Mouse (Mus musculus): ENCODE data around the gene Myh4. TPM values are rescaled to one million over a fixed set of nuclear protein-coding genes. Genes with fewer than 3 reads are reported as not detected.

Gene Myh4
- polyA plus RNA-seq, 1 experiment from 2014 or later, result 0.02 TPM

DNA sequence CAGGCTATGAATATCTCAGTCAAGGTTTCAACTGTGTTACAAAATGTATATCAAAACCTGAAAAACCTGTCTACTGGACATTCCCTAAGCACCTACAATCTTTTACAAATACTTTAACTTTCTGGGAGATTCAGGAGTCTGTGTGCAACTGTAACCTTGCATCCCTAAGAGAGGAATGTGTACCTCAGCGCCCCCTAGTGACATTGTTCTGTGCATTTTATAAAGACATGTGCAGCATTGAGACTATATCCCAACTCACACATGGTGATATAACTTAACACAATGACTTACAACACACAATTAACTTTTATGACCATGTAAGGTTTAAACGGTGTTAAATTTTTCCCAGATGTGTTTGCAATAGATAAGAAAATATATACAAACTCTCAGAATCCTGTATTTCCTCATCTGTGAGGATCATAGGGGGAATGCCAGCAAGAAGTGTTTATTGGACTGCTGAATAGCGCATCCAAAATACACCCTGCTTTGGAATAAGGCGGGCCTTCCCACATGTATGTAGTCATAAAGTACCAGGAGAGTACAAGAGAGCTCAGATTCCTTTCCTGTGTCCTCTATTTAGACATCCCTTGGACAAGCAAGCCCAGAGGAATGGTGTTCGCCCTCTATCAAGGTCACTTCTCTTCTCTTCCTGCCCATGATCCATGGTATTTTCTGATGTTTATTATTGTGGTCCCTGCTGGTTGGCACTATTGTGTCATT, 2.0 kb upstream of the Myh4 start:
- no peak for ATAC-seq (ENCODE audit: borderline replicate concordance, extremely low read depth, low FRiP score, low TSS enrichment)
- Histone ChIP-seq H3K27me3 (no peaks in the 10 kb centered on the region), H3K4me1 (no peaks in the 10 kb centered on the region), H3K4me3 (no peak overlapping the region), H3K4me2 (no peak overlapping the region), H3K9me3 (no peaks in the 10 kb centered on the region), H3K36me3 (no peaks in the 10 kb centered on the region), H3K27ac (no peak overlapping the region), H3K9ac (no peak overlapping the region)
- WGBS, result 54% methylated on average over 5 of the region's 5 CpGs

DNA sequence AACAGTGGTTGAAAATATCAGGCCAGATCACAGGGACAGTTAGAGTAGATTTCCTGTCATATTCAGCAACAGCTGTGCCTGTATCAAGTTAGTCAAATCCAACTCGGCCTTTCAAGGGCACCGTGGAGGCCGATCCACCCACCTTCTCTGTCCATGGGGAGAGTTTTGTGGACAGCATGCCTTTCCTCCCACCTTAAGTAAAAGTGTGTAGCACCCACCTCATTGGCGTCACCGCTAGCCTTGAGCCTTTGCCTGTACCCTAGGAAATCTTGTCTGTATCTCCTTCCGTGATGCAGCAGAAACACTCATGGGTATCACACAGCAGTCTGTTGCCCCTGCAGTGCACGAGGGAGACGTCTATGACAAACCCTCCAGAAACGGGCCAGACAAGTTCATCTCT, 1.0 kb upstream of the Myh4 start:
- Histone ChIP-seq H3K9me3 (no peaks in the 10 kb centered on the region), H3K4me2 (no peak overlapping the region), H3K4me3 (no peak overlapping the region), H3K9ac (no peak overlapping the region), H3K27me3 (no peaks in the 10 kb centered on the region), H3K27ac (no peak overlapping the region), H3K36me3 (no peaks in the 10 kb centered on the region), H3K4me1 (no peaks in the 10 kb centered on the region)
- 77% methylated on average over 9 of the region's 9 CpGs for WGBS
- ATAC-seq (ENCODE audit: borderline replicate concordance, extremely low read depth, low FRiP score, low TSS enrichment), result no peak

GRCm38 (mm10) chr11:67241051-67241450, 3.2 kb downstream of the Myh4 start:
- Histone ChIP-seq H3K4me1 (no peaks in the 10 kb centered on the region), H3K9ac (no peak overlapping the region), H3K27me3 (no peaks in the 10 kb centered on the region), H3K4me2 (no peak overlapping the region), H3K4me3 (no peak overlapping the region), H3K36me3 (no peaks in the 10 kb centered on the region), H3K9me3 (no peaks in the 10 kb centered on the region), H3K27ac (no peak overlapping the region)
- ATAC-seq (ENCODE audit: borderline replicate concordance, extremely low read depth, low FRiP score, low TSS enrichment), result no peak
- 57% methylated on average over 6 of the region's 6 CpGs for WGBS

GRCm38 (mm10) chr11:67253691-67254090, 15.9 kb downstream of the Myh4 start:
- ATAC-seq (ENCODE audit: borderline replicate concordance, extremely low read depth, low FRiP score, low TSS enrichment), result no peak
- no peak overlapping the region for H3K27ac ChIP-seq
- no peak overlapping the region for H3K4me2 ChIP-seq
- no peaks in the 10 kb centered on the region for H3K9me3 ChIP-seq
- H3K4me1 ChIP-seq, result no peaks in the 10 kb centered on the region
- no peaks in the 10 kb centered on the region for H3K27me3 ChIP-seq
- WGBS, result 88% methylated on average over 4 of the region's 4 CpGs
- H3K4me3 ChIP-seq, result no peak overlapping the region
- no peaks in the 10 kb centered on the region for H3K36me3 ChIP-seq
- no peak overlapping the region for H3K9ac ChIP-seq

DNA sequence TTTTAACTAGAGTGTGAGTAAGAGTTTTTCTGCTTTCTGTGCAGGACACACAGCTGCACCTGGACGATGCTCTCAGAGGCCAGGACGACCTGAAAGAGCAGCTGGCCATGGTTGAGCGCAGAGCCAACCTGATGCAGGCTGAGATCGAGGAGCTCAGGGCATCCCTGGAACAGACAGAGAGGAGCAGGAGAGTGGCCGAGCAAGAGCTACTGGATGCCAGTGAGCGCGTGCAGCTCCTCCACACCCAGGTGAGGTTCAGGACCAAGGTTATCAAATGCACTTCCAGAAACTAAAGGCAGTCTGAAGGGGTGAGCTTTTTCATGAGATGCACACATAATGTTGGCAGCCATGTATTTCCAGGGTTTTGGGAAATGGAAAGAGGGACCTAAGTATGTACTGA, 19.2 kb downstream of the Myh4 start:
- Histone ChIP-seq H3K36me3 (no peaks in the 10 kb centered on the region), H3K9me3 (no peaks in the 10 kb centered on the region), H3K27ac (no peak overlapping the region), H3K4me1 (no peaks in the 10 kb centered on the region), H3K4me2 (no peak overlapping the region), H3K9ac (no peak overlapping the region), H3K4me3 (no peak overlapping the region), H3K27me3 (no peaks in the 10 kb centered on the region)
- WGBS, result 74% methylated on average over 7 of the region's 7 CpGs
- no peak for ATAC-seq (ENCODE audit: borderline replicate concordance, extremely low read depth, low FRiP score, low TSS enrichment)

DNA sequence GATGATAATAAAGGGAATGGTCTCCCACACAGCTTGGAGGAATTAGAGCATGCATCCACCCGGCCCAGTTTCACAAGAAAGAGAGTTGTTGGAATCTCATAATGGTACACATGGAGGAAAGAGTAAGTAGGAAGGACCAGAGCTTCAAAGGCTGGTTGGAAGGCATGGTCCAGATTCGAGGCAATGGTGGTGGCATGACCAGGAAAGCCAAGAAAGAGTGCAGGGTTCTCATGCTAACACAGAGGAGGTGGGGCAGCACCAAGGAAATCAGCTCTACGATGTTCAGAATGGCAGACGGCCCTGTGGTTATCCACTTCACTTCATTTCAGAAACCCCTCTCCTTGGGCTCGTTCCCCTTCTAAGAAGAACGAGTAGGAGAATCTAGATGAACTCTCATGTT, 23.1 kb downstream of the Myh4 start:
- H3K9me3 ChIP-seq, result no peaks in the 10 kb centered on the region
- no peaks in the 10 kb centered on the region for H3K4me1 ChIP-seq
- WGBS, result 76% methylated on average over 6 of the region's 6 CpGs
- no peak overlapping the region for H3K4me3 ChIP-seq
- ATAC-seq (ENCODE audit: borderline replicate concordance, extremely low read depth, low FRiP score, low TSS enrichment), result no peak
- no peaks in the 10 kb centered on the region for H3K36me3 ChIP-seq
- H3K27me3 ChIP-seq, result no peaks in the 10 kb centered on the region
- no peak overlapping the region for H3K9ac ChIP-seq
- no peak overlapping the region for H3K4me2 ChIP-seq
- H3K27ac ChIP-seq, result no peak overlapping the region

DNA sequence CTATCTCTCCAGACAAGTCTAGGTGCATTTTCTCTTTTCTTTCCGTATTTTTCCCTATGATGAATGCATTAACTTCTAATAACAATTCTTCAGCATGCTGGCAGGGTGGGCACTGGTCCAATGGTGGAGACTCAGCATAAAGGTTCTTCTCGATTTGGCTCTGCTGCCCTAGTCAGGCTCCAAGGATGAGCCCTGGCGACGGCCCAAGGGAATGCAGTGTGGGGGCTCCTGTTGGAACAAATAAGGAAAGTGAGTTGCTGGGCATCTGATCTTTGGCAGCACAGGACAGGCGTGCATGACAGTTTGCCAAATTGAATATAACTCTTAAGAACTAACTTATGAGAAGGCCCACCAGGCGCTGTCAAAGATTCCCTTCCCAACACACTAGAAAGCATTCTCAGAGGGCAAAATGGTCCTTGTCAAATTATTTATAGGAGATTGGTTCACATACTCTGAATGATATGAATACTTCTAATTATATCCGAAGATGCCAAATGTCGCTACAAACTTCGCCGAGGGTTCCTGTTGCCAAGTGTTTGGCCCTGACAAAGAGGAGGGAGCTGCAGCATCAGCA, 38.9 kb downstream of the Myh4 start, which contains the start of gene Myh8:
Myh8 (plus strand) TSS at position 524 of the 574 bp plus-strand sequence.
- H3K9ac ChIP-seq, result no peak within 1 kb of the TSS
- H3K9me3 ChIP-seq, result no peaks in the 10 kb centered on the region
- H3K4me1 ChIP-seq, result 0 out of 2 replicates have a peak, but pooled peaks cover 2% of the 10 kb centered on the region
- H3K27ac ChIP-seq, result no peak within 1 kb of the TSS
- H3K36me3 ChIP-seq, result no peaks in the 10 kb centered on the region
- H3K27me3 ChIP-seq, result no peaks in the 10 kb centered on the region
- WGBS, result 58% methylated on average over 10 of the region's 10 CpGs
- ATAC-seq (ENCODE audit: borderline replicate concordance, extremely low read depth, low FRiP score, low TSS enrichment), result no peak
- no peak within 1 kb of the TSS for H3K4me3 ChIP-seq
- H3K4me2 ChIP-seq, result no peak within 1 kb of the TSS

DNA sequence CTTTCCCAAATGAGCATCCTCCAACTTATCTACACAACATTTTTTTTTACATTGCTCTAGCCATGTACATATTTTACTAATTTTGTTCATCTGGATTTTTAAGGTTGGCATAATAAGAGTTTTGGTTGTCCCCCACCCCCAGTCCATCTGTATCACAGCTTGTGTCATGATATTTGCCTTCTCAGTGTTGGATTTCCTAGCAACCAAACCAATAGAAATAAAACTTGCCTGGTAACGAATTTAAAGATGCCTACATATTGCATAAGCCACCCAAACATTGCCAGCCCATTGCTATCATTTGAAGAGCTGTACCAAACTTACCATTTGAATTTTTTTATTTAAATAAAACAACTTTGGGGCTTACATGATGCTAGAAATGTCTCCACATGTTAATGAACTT, 55.6 kb downstream of the Myh4 start:
- Histone ChIP-seq H3K27ac (no peak overlapping the region), H3K9ac (no peak overlapping the region), H3K4me1 (no peaks in the 10 kb centered on the region), H3K4me2 (no peak overlapping the region), H3K4me3 (no peak overlapping the region), H3K27me3 (no peaks in the 10 kb centered on the region), H3K36me3 (no peaks in the 10 kb centered on the region), H3K9me3 (peaks cover 6% of the 10 kb centered on the region; the same call in 1 of the 2 replicates)
- 85% methylated on average over 1 of the region's 1 CpGs for WGBS
- ATAC-seq (ENCODE audit: borderline replicate concordance, extremely low read depth, low FRiP score, low TSS enrichment), result no peak

Other genes with a start within 250 kb of the Myh4 start
- 1.8 and 2.2 TPM in 2 replicates for gene Tmem220, start 212.9 kb upstream of the Myh4 start, polyA plus RNA-seq (2015; fragmentation: Nextera tagmentation; extraction: Ambion mirVana)
- gene Adprm, start 185.4 kb upstream of the Myh4 start, polyA plus RNA-seq (2015; fragmentation: Nextera tagmentation; extraction: Ambion mirVana), result 25.7 and 28.5 TPM in 2 replicates
- gene Sco1, start 185.4 kb upstream of the Myh4 start, polyA plus RNA-seq (2015; fragmentation: Nextera tagmentation; extraction: Ambion mirVana), result 17.2 TPM in 2 replicates
- gene Myh3, start 159.7 kb upstream of the Myh4 start, polyA plus RNA-seq (2015; fragmentation: Nextera tagmentation; extraction: Ambion mirVana), result 0.59 and 1.9 TPM in 2 replicates
- not detected in 2 replicates for gene Myh2, start 67.0 kb upstream of the Myh4 start, polyA plus RNA-seq (2015; fragmentation: Nextera tagmentation; extraction: Ambion mirVana)
- 0.09 and 0.10 TPM in 2 replicates for gene Myh1, start 38.0 kb upstream of the Myh4 start, polyA plus RNA-seq (2015; fragmentation: Nextera tagmentation; extraction: Ambion mirVana)
- 0.39 and 2.3 TPM in 2 replicates for gene Myh8, start 39.1 kb downstream of the Myh4 start, polyA plus RNA-seq (2015; fragmentation: Nextera tagmentation; extraction: Ambion mirVana)
- gene Myh13, start 83.6 kb downstream of the Myh4 start, polyA plus RNA-seq (2015; fragmentation: Nextera tagmentation; extraction: Ambion mirVana), result 0.07 and 0.38 TPM in 2 replicates
- gene Gas7, start 217.4 kb downstream of the Myh4 start, polyA plus RNA-seq (2015; fragmentation: Nextera tagmentation; extraction: Ambion mirVana), result 11.7 and 13.0 TPM in 2 replicates